Mouse (Mus musculus): ENCODE measurements around the gene Unc45a.

- TF ChIP-seq POLR2A (IDR thresholded peaks at IDR 0.05; ENCODE audit: borderline replicate concordance, extremely low read depth, low read depth, low read length) (peak; percentile 48; the same call in 1 of the 2 replicates), CTCF (IDR thresholded peaks at IDR 0.05; ENCODE audit: insufficient read depth, low read length) (no peak)
Observed at GRCm38 (mm10) chr7:80294062-80294763, 46.6 kb downstream of the Unc45a start, which contains the start of gene Prc1.
